Mouse (Mus musculus) T-helper 2 cell (primary cell): Measurements from ENCODE around the gene Sh3bp4.

Experiments
- in situ Hi-C: fragments of 300-600 bp; cut with MboI, MseI; formaldehyde crosslinking; loops from one replicate; pipeline ENCODE4 v1.15.1; 2025; ENCODE audit warnings: high pct_unique_total_duplicates

The Sh3bp4 gene

DNA sequence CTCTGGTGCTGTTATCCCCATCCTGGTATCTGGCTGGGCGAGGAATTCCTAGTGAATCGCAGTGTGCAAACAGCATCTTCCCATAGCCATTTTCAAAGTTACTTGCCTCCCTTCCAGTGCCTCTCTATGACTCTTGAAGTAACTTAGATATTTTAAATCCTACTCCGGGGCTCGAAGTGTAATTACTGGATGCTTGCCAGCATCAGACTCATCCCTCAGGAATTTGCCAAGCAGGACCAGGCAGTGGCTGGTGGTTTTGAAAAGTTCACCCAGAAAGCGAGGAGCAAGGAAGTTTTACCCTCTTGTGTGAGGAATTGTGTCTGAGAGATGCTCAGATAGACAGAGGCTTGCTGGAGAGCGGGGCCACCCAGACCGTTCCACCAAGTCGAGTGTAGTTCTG is 51.3 kb downstream of the Sh3bp4 start:
- in situ Hi-C loops, result loop anchor here (5.0 kb wide), 1 partner anchor 49 kb away; the partner anchor contains the start of gene Sh3bp4

DNA sequence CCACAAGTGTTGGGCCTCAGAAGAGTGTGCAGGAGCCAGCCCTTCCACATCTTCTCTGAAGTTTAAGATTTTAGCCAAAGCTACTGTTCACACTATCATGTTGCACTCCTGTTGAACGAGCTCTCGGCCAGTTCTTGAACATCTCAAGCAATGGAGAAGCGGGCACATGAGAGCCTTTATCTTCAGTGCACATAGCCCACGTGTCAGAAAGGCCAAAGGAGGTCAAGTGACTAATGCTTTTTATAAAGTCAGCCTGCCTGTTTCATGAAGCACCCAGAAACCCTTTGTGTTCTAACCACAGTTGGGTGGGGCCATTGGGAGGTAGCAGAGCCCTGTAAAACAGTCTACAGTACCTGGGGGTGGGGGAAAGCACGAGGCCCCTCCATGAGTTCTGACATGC is 52.2 kb downstream of the Sh3bp4 start:
- in situ Hi-C loops, result loop anchor here (5.0 kb wide), 1 partner anchor 50 kb away; the partner anchor contains the start of gene Sh3bp4

DNA sequence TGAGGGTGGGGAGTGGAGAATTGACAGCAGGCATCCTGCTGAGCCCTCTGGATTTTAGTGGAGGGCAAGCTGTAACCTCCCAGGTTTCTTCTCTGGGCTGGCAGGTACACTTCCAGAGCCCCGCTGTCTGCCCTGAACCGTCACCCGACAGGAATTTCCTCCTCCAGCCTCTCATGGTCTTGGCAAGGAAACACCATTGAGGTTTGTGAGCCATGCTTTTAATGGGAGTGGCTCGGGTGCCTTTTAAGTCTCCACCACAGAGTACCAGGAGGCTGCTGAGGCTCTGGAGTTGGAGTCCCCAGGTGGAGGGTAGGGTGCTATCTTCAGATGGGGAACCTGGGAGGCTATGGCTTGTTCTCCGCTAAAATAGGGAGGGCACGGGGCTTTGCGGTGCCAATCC is 53.9 kb downstream of the Sh3bp4 start:
- in situ Hi-C loops, result loop anchor here (5.0 kb wide), 1 partner anchor 52 kb away; the partner anchor contains the start of gene Sh3bp4

DNA sequence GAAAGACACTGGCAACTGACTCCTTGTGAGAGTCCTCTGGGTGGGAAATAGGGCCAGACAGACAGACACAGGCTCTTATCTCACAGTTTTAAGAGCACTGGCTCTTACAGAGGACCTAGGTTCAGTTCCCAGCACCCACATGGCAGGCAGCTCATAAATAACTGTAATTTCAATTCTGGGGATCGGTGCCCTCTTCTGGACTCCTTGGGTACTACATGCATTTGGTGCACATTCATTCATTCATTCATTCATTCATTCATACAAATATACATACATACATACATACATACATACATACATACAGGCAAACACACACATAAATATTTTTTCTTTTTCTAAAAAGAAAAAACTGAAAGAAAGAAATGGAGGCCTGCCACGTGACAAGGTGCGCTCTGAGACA is 56.9 kb downstream of the Sh3bp4 start:
- in situ Hi-C loops, result no loop called here

DNA sequence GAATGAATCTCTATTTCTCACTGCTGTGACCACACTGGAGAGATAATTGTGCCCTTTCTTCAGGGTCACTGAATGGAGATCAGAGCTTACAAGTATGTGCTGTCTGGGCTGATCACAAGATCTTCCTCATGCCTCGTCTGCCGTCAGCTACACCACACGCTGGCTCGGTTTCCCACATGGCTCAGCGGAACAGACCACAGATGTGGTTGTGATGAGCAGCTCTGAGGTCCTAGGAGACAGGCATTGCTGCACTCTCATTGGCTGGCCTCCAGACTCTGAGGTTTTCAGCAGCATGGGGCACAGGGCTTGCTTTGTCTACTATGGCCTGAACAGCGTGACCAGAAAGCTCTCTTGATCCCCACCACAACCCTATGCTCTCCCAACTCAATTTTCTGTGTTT is 60.2 kb downstream of the Sh3bp4 start:
- in situ Hi-C loops, result no loop called here

DNA sequence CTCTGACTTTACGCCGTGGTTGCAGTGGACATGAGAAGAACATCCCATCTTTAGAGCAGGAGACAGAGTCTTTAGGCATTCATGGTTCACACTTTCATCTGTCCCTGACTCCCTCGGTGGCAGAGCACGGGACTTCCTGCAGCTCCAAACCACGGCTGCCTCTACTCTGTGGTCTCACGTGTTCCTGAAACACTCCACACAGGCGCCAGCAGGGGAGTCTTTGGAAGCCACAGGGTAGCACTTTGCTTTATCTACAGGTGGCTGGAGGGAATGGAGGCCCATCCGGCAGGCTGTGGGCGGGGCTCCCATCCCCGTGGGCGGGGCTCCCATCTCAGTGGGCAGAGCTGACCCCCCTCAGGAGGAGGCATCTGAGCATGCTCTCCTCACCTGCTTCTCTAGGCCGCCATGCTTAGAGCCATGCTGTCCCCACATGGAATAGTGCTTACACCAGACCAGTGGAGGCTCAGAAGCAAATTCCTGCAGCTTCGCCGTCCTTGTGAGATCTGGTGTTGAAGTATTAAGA is 60.9 kb downstream of the Sh3bp4 start:
- in situ Hi-C loops, result no loop called here

DNA sequence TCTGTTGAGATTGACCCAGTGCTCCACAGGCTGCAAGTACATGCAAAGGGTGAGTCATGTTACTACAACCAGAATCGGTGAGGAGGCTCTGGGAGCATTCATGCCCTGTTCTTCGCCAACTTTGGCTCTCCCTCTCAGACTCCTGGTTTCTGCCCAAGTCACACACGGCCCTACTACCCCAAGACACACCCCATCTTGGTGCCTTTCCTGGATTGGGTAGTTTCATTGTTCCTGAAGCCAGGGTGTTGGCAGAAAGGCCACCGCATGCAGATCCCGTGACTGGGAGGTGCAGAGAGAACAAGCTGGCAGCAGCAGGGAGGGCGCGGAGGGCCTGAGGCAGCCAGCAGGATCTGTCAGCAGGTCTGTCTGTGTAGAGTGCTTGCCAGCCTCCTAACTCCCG is 61.5 kb downstream of the Sh3bp4 start:
- in situ Hi-C loops, result no loop called here

DNA sequence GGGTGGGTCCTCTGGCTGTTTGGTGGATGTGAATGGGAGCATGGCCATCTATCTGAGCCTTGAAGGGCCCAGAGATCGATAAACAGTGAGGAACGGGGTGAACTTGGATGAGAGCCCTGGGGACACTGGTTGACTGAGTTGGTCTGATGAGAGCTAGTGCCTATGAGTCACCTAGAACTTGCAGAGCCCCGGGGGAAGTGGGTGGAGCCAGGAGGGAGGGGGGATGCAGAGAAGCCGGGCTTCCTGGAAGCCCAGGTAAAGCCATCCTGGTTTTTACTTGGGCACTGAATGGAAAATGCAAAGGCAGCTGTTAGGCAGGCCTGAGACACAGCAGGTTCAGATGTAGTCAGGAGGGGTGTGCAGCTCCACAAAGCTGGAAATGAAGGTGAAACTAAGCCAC is 63.1 kb downstream of the Sh3bp4 start:
- in situ Hi-C loops, result no loop called here

DNA sequence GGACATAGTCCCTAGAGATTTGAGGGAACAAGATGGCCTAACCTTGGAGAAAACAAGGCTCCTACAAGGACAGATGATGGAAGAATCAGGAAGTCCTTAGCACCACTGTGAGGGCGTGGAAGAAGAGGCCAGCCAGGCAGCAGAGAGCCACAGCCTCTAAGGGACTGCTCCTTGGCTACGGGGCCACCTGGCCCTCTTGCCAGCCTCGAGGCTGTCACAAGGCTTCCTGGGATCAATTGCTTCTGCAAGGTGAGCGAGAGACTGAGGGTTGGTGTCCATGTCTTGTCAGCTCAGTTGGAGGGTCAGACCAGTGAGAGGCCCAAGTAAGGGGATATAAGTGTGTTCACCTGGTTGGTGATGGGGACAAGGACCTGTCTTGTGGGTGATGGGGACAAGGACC is 63.5 kb downstream of the Sh3bp4 start:
- in situ Hi-C loops, result no loop called here

DNA sequence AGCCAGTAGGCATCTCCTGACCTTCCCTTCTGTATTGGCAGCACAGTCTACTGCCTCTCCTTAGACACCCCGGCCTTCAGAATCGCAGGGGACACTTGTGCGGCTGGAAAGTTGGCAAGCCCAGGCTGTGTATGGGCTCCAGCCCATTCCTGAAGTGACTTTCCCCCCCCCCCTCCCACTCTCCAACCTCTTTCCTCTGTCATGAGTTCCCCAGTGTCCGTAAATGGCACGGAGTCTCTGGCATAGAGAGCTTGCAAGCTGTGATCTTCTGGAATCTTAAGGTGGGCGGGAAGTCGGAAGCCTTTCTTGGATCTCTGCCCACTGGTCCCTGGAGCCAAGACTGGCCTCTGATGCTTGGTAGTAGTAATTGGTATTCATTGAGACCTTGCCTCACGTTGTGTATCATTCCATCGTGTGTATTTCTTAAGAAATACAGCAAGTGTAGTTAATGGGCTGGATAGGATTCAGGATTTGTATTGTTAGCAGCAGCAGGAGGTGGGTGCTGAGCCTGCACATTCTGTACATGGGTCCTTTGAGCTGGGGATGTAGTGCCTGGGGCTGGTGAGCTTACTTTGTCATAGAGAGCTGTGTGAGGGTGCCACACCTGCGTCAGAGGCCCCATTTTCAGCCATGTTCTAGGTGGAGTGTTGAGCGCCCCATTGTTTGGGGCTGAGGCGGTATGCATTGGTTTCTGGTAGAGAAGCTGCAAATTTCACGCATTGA is 66.0 kb downstream of the Sh3bp4 start:
- in situ Hi-C loops, result no loop called here

DNA sequence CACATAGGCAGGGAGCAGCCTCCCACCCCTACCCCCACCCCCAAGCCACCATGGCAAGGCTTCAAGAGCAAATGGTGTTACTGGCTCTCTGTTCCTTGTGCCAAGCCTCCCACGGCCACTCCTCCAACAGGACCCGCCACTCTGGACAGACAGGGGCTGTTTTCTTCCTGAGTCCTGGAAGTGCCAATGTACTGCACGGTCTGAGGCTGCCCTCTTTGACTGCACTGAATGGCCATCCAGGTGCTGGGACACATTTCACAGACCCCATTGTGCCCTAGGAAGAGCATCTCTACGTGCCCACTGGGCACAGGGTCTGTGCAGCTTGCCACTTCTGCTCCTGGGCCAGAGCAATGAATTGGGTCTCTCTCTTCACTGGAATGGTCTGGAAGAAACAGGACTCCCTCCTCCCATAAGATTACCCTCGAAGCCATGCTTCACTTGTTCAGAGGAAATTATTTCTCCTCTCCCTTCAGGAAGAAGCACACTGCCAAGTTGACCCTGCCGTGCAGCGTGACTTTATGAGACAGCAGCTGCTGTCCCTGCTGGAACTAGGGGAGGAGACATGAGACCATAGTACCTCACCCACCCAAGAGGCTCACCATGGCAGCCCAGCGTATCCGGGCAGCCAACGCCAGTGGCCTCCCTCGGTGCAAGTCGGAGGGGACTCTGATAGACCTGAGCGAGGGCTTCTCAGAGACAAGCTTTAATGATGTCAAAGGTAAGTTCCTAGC is 67.0 kb downstream of the Sh3bp4 start:
- in situ Hi-C loops, result no loop called here

DNA sequence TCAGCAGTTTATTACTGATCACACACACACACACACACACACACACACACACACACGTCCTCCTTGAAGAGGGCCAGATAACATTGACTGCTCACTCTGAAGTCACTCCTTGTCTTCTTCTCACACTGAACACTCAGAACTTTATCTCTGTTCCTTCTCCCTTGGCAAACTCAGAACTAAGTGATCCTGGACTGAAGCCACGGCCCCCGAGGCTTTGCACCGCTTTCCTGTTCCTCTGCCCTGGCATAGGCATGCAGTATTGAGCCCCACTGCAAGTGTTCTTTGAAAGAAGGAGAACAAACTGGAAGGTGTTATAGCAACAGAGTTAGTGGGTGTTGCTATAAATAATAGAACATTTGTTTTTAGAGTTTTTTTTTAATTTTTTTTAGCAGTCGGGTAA is 68.1 kb downstream of the Sh3bp4 start:
- in situ Hi-C loops, result no loop called here

DNA sequence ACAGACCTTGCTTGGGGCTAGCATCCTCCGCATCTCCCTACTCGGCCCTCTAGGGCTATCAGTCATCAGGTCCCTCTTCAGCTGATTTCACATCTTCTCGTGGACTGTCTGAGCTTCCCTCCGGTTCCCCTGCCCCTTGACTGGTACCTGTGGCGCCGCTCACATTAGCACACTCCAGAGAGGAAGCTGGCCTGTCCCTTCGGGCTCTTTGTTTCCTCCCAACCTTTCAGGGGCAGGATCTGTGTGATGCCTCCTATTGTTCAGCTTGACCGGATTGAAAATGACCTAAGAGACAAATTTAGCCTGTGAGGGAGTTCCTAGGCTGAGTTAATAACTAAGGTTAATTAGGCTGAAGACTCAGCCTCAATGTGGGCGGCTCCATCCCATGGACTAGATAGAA is 69.9 kb downstream of the Sh3bp4 start:
- in situ Hi-C loops, result no loop called here

DNA sequence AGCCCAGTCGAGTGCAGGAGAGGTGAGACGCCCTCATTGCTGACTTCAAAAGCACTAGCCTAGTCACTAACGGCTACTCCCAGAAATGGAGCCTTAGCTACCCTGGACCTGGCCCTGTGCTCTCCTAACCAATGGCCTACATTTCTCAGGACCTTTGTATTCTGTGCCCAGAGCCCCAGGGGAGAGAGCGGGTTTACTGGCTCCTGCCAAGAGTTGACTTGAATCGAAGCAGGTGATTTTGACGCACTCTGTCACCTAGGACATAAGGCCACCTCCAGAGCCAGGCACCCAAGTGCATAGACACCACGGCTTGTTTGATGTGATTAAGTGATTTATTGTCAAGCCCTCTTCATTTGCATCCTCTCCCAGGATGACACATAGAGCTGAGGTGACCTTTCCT is 80.9 kb downstream of the Sh3bp4 start:
- in situ Hi-C loops, result no loop called here

DNA sequence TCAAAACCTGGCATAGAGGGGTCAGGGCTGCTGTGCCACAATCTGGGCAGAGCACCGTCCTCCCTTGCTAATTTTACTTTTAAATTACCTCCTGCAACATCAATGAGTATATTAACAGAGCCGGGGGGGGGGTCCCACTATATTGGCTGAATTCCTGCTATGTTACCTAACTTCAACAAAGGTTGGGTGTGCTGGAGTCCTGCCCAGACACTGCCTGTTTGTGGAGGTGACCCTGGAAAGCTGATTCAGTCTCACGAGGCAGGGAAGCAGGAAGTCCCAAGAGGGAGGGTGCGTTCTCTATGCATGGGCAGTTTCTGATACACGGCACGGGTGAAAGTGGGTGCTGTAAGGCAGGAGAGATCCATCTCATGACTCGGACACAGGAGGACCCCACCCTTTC is 82.4 kb downstream of the Sh3bp4 start:
- in situ Hi-C loops, result no loop called here

DNA sequence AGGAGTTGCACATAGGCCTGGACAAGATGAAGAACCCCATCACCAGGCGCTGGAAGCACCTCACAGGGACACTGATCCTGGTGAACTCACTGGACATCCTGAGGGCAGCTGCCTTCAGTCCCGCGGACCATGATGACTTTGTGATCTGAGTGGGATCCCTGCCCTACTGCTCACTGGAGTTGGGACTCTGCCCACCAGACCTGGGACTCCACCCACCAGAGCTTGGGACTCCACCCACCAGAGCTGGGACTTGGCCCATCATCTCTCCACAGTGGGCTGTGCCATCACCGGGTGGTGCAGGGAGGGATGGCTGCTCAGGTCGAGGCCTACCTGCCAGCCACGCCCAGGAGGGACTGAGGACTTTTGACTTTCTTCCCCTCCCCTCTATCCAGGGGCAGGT is 83.0 kb downstream of the Sh3bp4 start:
- in situ Hi-C loops, result no loop called here

DNA sequence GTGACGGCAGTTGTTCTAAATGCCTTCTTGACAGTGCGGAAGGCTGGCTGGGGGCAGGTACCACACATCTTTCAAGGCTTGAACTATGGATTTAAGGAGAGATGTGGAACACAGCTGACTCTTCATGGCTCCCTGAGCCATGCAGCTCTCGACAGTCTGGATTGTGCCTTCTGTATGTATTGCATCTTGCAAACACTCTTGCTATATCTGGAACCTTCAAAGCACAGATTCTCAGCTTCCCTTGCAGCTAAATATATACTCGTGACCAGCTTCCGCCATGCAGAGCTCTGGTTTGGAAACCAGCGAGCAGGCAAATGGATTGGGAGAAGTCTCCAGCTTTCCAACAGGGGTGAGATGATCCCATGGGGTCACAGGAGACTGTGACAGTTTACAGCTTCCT is 93.3 kb downstream of the Sh3bp4 start:
- in situ Hi-C loops, result no loop called here

DNA sequence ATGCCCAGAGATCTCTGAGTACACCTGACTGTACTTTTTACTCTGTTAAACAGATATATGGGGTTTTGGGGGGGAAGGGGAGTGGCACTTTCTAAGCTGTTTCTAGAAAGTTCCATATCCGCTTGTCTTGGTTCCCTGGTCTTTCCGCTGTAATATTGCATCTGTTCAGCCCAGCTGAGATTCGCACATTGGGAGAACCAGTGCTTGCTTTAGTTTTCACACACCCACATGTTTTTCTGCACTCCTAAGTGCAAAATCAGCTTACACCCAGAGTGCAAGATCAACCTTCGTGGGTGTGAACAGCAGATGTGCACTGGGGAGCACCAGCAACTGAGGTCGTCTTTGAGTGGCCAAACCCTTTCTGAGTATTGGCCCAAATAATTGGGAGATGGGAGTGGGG is 94.1 kb downstream of the Sh3bp4 start:
- in situ Hi-C loops, result no loop called here

DNA sequence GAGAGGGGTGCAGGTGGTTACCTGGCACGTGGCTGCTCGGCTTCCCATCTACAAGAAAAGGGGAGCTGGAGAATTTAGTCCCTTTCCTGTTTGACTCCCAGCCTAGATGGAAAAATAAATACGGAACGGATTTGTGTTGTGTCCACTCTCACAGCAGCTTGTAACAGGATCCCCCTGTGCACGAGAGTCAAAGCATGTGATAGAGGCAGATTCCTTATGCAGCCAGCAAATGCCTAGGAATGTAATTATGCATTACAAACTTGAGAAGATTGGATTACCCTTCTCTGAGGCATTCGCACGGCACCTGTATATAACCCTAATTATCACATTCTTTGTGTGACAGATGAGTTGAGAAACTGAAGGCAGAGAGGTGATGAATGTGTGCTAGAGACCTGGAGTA is 94.5 kb downstream of the Sh3bp4 start:
- in situ Hi-C loops, result no loop called here

DNA sequence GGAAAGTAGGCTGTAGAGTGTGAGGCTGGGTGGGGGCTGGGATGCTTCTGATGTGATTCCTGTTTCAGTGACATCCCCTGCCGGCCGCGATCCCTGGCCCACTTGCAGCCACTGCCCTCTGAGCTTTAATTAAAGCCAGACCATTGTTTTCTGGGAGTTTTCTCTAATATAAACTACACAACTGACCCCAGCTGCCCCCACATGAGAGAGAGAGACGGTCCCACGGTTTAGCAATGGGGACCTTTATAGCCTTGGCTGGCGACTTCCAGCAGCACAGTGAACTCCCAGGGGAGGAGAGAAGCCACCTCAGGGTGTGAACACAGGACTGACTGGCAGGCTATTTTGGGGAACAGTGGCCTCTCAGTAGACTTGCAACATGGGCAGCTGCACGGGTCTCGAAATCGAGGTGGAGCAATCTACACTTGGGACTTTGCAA is 96.6 kb downstream of the Sh3bp4 start:
- in situ Hi-C loops, result no loop called here

DNA sequence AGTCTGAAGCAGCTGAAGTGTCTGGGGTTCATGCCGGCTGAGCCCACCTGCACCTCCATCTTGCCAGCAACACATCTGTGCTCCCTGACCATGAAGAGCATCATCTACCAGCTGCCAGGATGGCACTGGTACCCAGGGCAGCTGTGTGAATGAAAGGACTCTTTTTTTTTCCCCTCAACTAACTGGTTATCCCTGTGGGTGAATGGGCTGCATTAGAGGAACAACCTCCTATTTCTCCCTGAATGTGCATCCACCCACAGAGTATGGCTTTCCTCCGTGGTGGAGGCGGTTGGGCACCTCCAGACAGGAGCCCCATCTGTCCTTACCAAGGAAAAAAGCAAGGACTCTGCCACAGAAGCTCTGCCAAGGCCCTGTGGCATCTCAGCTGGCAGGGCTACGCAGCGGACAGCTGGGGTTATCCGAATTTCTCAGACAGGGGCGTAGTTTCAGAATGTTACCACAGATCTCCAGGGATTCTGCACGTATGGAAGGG is 101.1 kb downstream of the Sh3bp4 start:
- in situ Hi-C loops, result no loop called here

DNA sequence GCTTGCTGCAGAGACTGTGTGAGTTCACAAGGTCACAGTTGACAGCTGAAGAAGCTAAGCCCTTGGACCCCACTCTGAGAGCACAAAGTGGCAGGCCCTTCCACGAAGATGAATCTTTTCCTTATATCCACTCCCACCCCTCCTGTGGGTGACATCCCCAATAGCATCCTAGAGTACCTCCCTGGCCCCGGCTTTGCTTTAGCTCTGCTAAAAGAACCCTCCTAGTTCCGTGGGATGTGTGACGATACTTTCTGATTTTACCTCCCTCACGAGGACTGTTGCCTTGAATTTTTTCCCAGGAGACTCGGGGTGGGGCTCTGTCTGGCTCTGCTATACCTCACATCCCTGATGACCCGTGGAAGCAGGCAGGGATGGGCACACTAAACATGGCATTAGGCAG is 104.4 kb downstream of the Sh3bp4 start:
- in situ Hi-C loops, result loop anchor here (25.0 kb wide), 1 partner anchor 787 kb away; no protein-coding TSS in a partner anchor

DNA sequence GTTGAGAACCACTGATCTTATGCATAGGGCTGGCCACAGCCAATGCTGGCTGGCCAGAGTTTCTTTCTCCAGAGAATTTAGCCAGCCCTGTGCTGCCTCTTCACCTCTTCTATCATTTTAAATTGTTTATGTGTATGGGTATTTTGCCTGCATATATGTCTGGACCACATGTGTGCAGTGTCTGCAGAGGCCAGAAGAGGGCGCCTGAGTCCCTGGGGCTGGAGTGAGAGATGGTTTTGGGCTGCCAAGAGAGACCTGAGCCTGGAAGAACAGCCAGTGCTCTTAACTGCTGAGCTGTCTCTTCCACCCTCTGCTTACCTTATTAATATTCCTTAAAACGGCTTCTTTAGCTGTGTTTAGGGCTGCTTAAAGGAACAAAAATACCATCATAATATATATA is 105.1 kb downstream of the Sh3bp4 start:
- in situ Hi-C loops, result loop anchor here (25.0 kb wide), 1 partner anchor 788 kb away; no protein-coding TSS in a partner anchor
